Mouse (Mus musculus) megakaryocyte, embryonic 14.5 days (primary cell): Measurements from ENCODE around the gene Pacrg.

Source experiments
- FLI1 ChIP-seq: IDR thresholded peaks from 2 replicates; pipeline ENCODE4 v1.6.1; 2012; ENCODE audit warnings: low read length, inconsistent platforms, mixed read lengths
- GATA1 ChIP-seq: IDR thresholded peaks from 3 replicates; pipeline ENCODE4 v1.6.1; 2012; ENCODE audit warnings: mixed read lengths, low read length, inconsistent platforms, borderline replicate concordance

- TF ChIP-seq GATA1 (no peak), FLI1 (no peak)
Measured at GRCm38 (mm10) chr17:10416995-10417394, 423.1 kb downstream of the Pacrg start.
